Mouse (Mus musculus) layer of hippocampus, adult 8-10 months (tissue): ENCODE measurements at regions not wholly inside any gene's neighbourhood (a gene's known extent, or its start where the extent isn't known, plus 50 kb on each side); places are given as distances from the start of the nearest gene placed in this dataset.

Experiments used
- DNase-seq, 2 experiments: peaks; one replicate each; pipeline ENCODE4 v3.0.0; 2022; ENCODE audit warnings: low spot score in 2 of 2

- no peak for DNase-seq
These were observed 133.2 kb downstream of the Lpin1 start for GRCm38 (mm10) chr12:16477572-16477971.

GRCm38 (mm10) chr12:16474361-16475080 is 136.2 kb downstream of the Lpin1 start:
- peak; percentile 13 to 44 for DNase-seq

GRCm38 (mm10) chr12:16457419-16457818 is 153.3 kb downstream of the Lpin1 start:
- no peak for DNase-seq

- no peak for DNase-seq
These were observed 159.9 kb downstream of the Lpin1 start for GRCm38 (mm10) chr12:16450771-16451435.

GRCm38 (mm10) chr12:16438717-16439116 is 172.0 kb downstream of the Lpin1 start:
- DNase-seq: no peak

- no peak for DNase-seq
These were observed 173.8 kb downstream of the Lpin1 start for GRCm38 (mm10) chr12:16436961-16437360.

- no peak for DNase-seq
These were observed 174.5 kb downstream of the Lpin1 start for GRCm38 (mm10) chr12:16436255-16436654.

GRCm38 (mm10) chr12:16434739-16435138 is 176.0 kb downstream of the Lpin1 start:
- no peak for DNase-seq

- DNase-seq: peak; percentile 8 to 23
These were observed 176.5 kb downstream of the Lpin1 start for GRCm38 (mm10) chr12:16434225-16434624.

GRCm38 (mm10) chr12:16425980-16426379 is 184.8 kb downstream of the Lpin1 start:
- no peak for DNase-seq

GRCm38 (mm10) chr12:16424526-16424925 is 186.2 kb downstream of the Lpin1 start:
- no peak for DNase-seq

- DNase-seq: no peak
These were observed 215.0 kb downstream of the Lpin1 start for GRCm38 (mm10) chr12:16395720-16396119.

GRCm38 (mm10) chr12:16392851-16393250 is 217.9 kb downstream of the Lpin1 start:
- DNase-seq: no peak

GRCm38 (mm10) chr12:16391630-16392269 is 219.0 kb downstream of the Lpin1 start:
- peak; percentile 54 to 71 for DNase-seq

- DNase-seq: no peak
These were observed 219.6 kb downstream of the Lpin1 start for GRCm38 (mm10) chr12:16391163-16391562.

GRCm38 (mm10) chr12:16387035-16387434 is 223.7 kb downstream of the Lpin1 start:
- DNase-seq: no peak

- no peak for DNase-seq
These were observed 226.4 kb downstream of the Lpin1 start for GRCm38 (mm10) chr12:16384396-16384795.

- no peak for DNase-seq
These were observed 227.2 kb downstream of the Lpin1 start for GRCm38 (mm10) chr12:16383499-16383935.

GRCm38 (mm10) chr12:16382417-16382988 is 228.3 kb downstream of the Lpin1 start:
- DNase-seq: no peak

GRCm38 (mm10) chr12:16381026-16381425 is 229.7 kb downstream of the Lpin1 start:
- no peak for DNase-seq

- no peak for DNase-seq
These were observed 230.4 kb downstream of the Lpin1 start for GRCm38 (mm10) chr12:16380346-16380745.

GRCm38 (mm10) chr12:16379415-16379814 is 231.4 kb downstream of the Lpin1 start:
- no peak for DNase-seq
